Mouse (Mus musculus): ENCODE results near the gene 4930469K13Rik.

DNA sequence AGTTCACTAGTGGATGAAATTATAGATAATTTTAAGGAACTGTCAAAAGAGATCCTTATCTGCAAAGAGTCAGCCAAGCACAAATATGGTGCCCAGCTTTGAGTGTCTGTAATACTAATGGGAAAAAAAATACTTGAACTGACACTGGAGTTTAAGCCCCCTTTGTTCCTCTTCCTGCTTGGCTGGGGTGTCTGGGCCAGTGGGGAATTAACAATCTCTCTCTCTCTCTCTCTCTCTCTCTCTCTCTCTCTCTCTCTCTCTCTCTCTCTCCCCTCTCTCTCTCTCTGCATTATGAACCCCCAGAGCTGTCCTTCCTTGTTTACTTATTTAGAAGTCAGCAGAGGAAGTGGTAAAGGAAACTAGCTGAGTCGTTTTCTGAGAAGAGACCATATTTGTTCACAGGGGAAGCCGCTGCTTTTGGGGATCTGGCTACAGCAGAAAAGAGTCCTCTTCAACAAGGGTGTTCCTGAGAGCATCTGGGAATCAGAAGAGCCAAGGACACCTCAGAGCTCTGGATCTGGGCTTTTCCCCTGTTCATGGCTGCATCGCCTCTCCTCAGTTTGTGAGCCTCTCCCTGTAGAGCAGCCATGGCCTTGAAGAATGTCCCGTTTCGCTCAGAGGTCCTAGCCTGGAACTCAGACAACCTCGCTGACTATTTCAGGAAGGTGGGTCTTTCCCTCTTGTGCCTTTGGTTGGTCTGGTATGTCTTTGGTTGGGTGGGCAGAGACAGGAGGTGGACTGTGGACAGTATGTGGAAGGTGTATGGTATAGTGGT, 51.4 kb downstream of the 4930469K13Rik start, which contains the start of gene Lcp2:
- no peak for TF ChIP-seq EP300 (IDR thresholded peaks at IDR 0.05)
- TF ChIP-seq CTCF (IDR thresholded peaks at IDR 0.05) = no peak
